Mouse (Mus musculus) olfactory bulb, adult 2 months (tissue): Measurements from ENCODE around the gene Begain.

Experiments
- CTCF ChIP-seq: fragments of 200-500 bp; IDR thresholded peaks from 2 replicates; pipeline ENCODE4 v1.5.1; 2012; ENCODE audit warnings: low read depth, mild to moderate bottlenecking, low read length, moderate library complexity; ENCODE audit not compliant: insufficient read depth
- POLR2A ChIP-seq: fragments of 200-500 bp; IDR thresholded peaks from 2 replicates; pipeline ENCODE4 v1.6.1; 2012; ENCODE audit warnings: mild to moderate bottlenecking, low read depth, low read length, moderate library complexity; ENCODE audit not compliant: insufficient read depth

- no peak for TF ChIP-seq CTCF
- no peak for TF ChIP-seq POLR2A
Observed at GRCm38 (mm10) chr12:109038179-109038819, 29.7 kb downstream of the Begain start.
